Mouse (Mus musculus) olfactory bulb, adult 2 months (tissue): Measurements from ENCODE around the gene Gm8773.

ENCODE experiments used
- CTCF ChIP-seq: fragments of 200-500 bp; IDR thresholded peaks from 2 replicates; pipeline ENCODE4 v1.5.1; 2012; ENCODE audit warnings: low read depth, mild to moderate bottlenecking, low read length, moderate library complexity; ENCODE audit not compliant: insufficient read depth
- POLR2A ChIP-seq: fragments of 200-500 bp; IDR thresholded peaks from 2 replicates; pipeline ENCODE4 v1.6.1; 2012; ENCODE audit warnings: mild to moderate bottlenecking, low read depth, low read length, moderate library complexity; ENCODE audit not compliant: insufficient read depth

DNA sequence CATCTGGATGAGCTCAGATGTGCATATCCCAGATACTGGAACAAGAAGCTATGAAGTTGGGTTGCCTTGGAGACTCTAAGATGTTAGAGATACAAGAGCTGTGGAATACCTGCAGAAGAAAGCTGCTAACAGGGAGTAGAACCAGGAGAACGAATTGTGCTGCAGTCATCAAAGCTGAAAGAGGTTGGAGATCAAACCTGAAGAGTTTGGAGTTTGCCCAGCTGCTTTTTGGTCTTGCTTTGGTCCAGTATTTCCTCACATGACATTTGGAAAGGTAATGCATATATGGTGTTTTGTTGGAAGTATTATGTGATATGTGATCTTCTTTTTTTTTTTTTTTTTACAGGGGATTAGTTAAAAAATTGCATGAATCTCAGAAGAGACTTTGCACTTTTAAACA lies 37.5 kb upstream of the Gm8773 start:
- TF ChIP-seq POLR2A = no peak
- TF ChIP-seq CTCF = no peak
